ENCODE assay signal across 15 mouse cellular contexts in the genomic region with DNA sequence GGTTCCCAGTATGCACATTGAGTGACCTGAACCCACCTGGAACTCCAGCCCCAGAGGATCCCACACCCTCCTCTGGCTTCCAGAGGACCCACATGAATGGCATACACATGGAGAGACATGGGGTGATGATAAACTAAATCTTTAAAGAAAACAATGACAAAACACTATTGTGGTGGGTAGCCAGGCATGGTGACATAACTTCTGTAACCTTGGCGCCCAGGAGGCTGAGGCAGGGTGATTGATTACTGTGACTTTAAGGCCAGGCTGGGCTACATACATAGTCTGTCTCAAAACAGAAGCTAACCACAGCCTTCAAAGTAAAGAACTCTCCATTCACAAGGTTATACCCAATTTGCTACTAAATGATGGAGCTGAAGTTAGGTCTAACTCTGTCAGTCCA. TPM values are rescaled to one million over a fixed set of nuclear protein-coding genes. Genes with fewer than 3 reads are reported as not detected.
DNase-seq lines count a peak whose midpoint lies in the region; ATAC-seq and TF ChIP-seq lines count a peak whose summit lies in the region.
"Had no signal": no experiment of that assay in that cellular context is flagged by ENCODE, and none has a peak within 500 bp of the region (broad histone marks: within the 10 kb centered on the region; RNA-seq: fewer than 3 reads in every experiment).

No protein-coding gene starts in this region.

- no peaks in the 10 kb centered on the region for H3K9me3 ChIP-seq in forebrain, postnatal 0 days (ENCODE audit: low read length)
- no peaks in the 10 kb centered on the region for H3K9me3 ChIP-seq in forebrain, embryonic 10.5 days
- H3K9me3 ChIP-seq in liver, embryonic 12.5 days (replicated peaks): no peaks in the 10 kb centered on the region
- no peaks in the 10 kb centered on the region for H3K9me3 ChIP-seq in limb, embryonic 14.5 days (ENCODE audit: control insufficient read depth, low read length)
- H3K9me3 ChIP-seq in stomach, postnatal 0 days (ENCODE audit: control insufficient read depth, low read length): no peaks in the 10 kb centered on the region
- no peaks in the 10 kb centered on the region for H3K9me3 ChIP-seq in hindbrain, embryonic 14.5 days (ENCODE audit: control insufficient read depth, low read length)
- H3K9me3 ChIP-seq: embryonic facial prominence, embryonic 12.5 days; forebrain, embryonic 12.5 days; kidney, embryonic 15.5 days; midbrain, embryonic 12.5 days had no signal

- H3K4me3 ChIP-seq in forebrain, postnatal 0 days (ENCODE audit: low read depth, low read length): no peak overlapping the region
- no peak overlapping the region for H3K4me3 ChIP-seq in forebrain, embryonic 10.5 days
- no peak overlapping the region for H3K4me3 ChIP-seq in liver, embryonic 12.5 days
- no peak overlapping the region for H3K4me3 ChIP-seq in limb, embryonic 14.5 days (replicated peaks; ENCODE audit: low read length)
- H3K4me3 ChIP-seq in stomach, postnatal 0 days (ENCODE audit: low read depth, low read length): no peak overlapping the region
- no peak overlapping the region for H3K4me3 ChIP-seq in hindbrain, embryonic 14.5 days (replicated peaks; ENCODE audit: low read length)
- H3K4me3 ChIP-seq: embryonic facial prominence, embryonic 12.5 days; forebrain, embryonic 12.5 days; kidney, embryonic 15.5 days; midbrain, embryonic 12.5 days had no signal

- peaks cover 23% of the 10 kb centered on the region for H3K4me1 ChIP-seq in forebrain, postnatal 0 days (ENCODE audit: insufficient read depth)
- H3K4me1 ChIP-seq in forebrain, embryonic 10.5 days: peaks cover 34% of the 10 kb centered on the region
- H3K4me1 ChIP-seq in liver, embryonic 12.5 days: peaks cover 71% of the 10 kb centered on the region
- peaks cover 38% of the 10 kb centered on the region for H3K4me1 ChIP-seq in limb, embryonic 14.5 days (ENCODE audit: control insufficient read depth, insufficient read depth, low read length)
- peaks cover 3% of the 10 kb centered on the region for H3K4me1 ChIP-seq in stomach, postnatal 0 days (replicated peaks; ENCODE audit: control insufficient read depth, insufficient read depth)
- peaks cover 25% of the 10 kb centered on the region for H3K4me1 ChIP-seq in hindbrain, embryonic 14.5 days (replicated peaks; ENCODE audit: control insufficient read depth, insufficient read depth, low read length)

- no peak for TF ChIP-seq POLR2A in limb, embryonic 14.5 days (IDR thresholded peaks at IDR 0.05; ENCODE audit: borderline replicate concordance, extremely low read depth, insufficient read depth, insufficient read length)

- no peak overlapping the region for H3K4me2 ChIP-seq in forebrain, postnatal 0 days (ENCODE audit: low read depth)
- no peak overlapping the region for H3K4me2 ChIP-seq in liver, embryonic 12.5 days
- no peak overlapping the region for H3K4me2 ChIP-seq in limb, embryonic 14.5 days (replicated peaks; ENCODE audit: low read depth, low read length, severe bottlenecking)
- no peak overlapping the region for H3K4me2 ChIP-seq in stomach, postnatal 0 days (replicated peaks; ENCODE audit: low read depth)
- no peak overlapping the region for H3K4me2 ChIP-seq in hindbrain, embryonic 14.5 days (replicated peaks)
- H3K4me2 ChIP-seq: embryonic facial prominence, embryonic 12.5 days; forebrain, embryonic 12.5 days; kidney, embryonic 15.5 days; midbrain, embryonic 12.5 days had no signal

- H3K36me3 ChIP-seq in forebrain, postnatal 0 days (ENCODE audit: insufficient read depth): no peaks in the 10 kb centered on the region
- no peaks in the 10 kb centered on the region for H3K36me3 ChIP-seq in forebrain, embryonic 10.5 days (replicated peaks)
- no peaks in the 10 kb centered on the region for H3K36me3 ChIP-seq in liver, embryonic 12.5 days
- H3K36me3 ChIP-seq in limb, embryonic 14.5 days (ENCODE audit: control insufficient read depth, insufficient read depth, low read length): no peaks in the 10 kb centered on the region
- H3K36me3 ChIP-seq in stomach, postnatal 0 days (ENCODE audit: control insufficient read depth, insufficient read depth, low read length): no peaks in the 10 kb centered on the region
- H3K36me3 ChIP-seq in hindbrain, embryonic 14.5 days (replicated peaks; ENCODE audit: control insufficient read depth, insufficient read depth): no peaks in the 10 kb centered on the region
- H3K36me3 ChIP-seq: embryonic facial prominence, embryonic 12.5 days; forebrain, embryonic 12.5 days; kidney, embryonic 15.5 days; midbrain, embryonic 12.5 days had no signal

- ATAC-seq in forebrain, postnatal 0 days: no peak
- ATAC-seq in liver, embryonic 12.5 days: no peak
- ATAC-seq in limb, embryonic 14.5 days (ENCODE audit: low FRiP score, low read depth): no peak
- ATAC-seq in stomach, postnatal 0 days (ENCODE audit: low FRiP score, low TSS enrichment): no peak
- ATAC-seq in hindbrain, embryonic 14.5 days (ENCODE audit: low FRiP score): no peak

- no peak for TF ChIP-seq EP300 in stomach, postnatal 0 days (optimal IDR thresholded peaks at IDR 0.05)

- no peak for TF ChIP-seq CTCF in forebrain, postnatal 0 days (IDR thresholded peaks at IDR 0.05; ENCODE audit: low read depth)
- TF ChIP-seq CTCF in stomach, postnatal 0 days (IDR thresholded peaks at IDR 0.05; ENCODE audit: low read depth): no peak

- no peaks in the 10 kb centered on the region for H3K27me3 ChIP-seq in forebrain, postnatal 0 days (ENCODE audit: insufficient read depth, low read length)
- peaks cover 3% of the 10 kb centered on the region; the same call in 1 of the 2 replicates for H3K27me3 ChIP-seq in forebrain, embryonic 10.5 days (ENCODE audit: poor library complexity, severe bottlenecking)
- H3K27me3 ChIP-seq in liver, embryonic 12.5 days (replicated peaks): no peaks in the 10 kb centered on the region
- no peaks in the 10 kb centered on the region for H3K27me3 ChIP-seq in limb, embryonic 14.5 days (ENCODE audit: control insufficient read depth, insufficient read depth, low read length)
- H3K27me3 ChIP-seq in stomach, postnatal 0 days (ENCODE audit: control insufficient read depth, insufficient read depth, low read length): no peaks in the 10 kb centered on the region
- H3K27me3 ChIP-seq in hindbrain, embryonic 14.5 days (ENCODE audit: control insufficient read depth, insufficient read depth, low read length): no peaks in the 10 kb centered on the region
- H3K27me3 ChIP-seq: embryonic facial prominence, embryonic 12.5 days; kidney, embryonic 15.5 days had no signal

- 79% methylated on average over 1 of the region's 1 CpGs for WGBS in forebrain, postnatal 0 days
- 86% methylated on average over 1 of the region's 1 CpGs for WGBS in forebrain, embryonic 10.5 days
- WGBS in liver, embryonic 12.5 days (ENCODE audit: insufficient replicate concordance): 53% methylated on average over 1 of the region's 1 CpGs
- 87% methylated on average over 1 of the region's 1 CpGs for WGBS in limb, embryonic 14.5 days
- 70% methylated on average over 1 of the region's 1 CpGs for WGBS in stomach, postnatal 0 days
- WGBS in hindbrain, embryonic 14.5 days: 71% methylated on average over 1 of the region's 1 CpGs

- H3K9ac ChIP-seq in forebrain, postnatal 0 days: no peak overlapping the region
- no peak overlapping the region for H3K9ac ChIP-seq in liver, embryonic 12.5 days
- no peak overlapping the region for H3K9ac ChIP-seq in limb, embryonic 14.5 days (ENCODE audit: low read depth, low read length, severe bottlenecking)
- H3K9ac ChIP-seq in stomach, postnatal 0 days (ENCODE audit: low read length): no peak overlapping the region
- H3K9ac ChIP-seq in hindbrain, embryonic 14.5 days: no peak overlapping the region
- H3K9ac ChIP-seq: embryonic facial prominence, embryonic 12.5 days; forebrain, embryonic 12.5 days; kidney, embryonic 15.5 days; midbrain, embryonic 12.5 days had no signal

- no peak for DNase-seq in forebrain, postnatal 0 days
- no peak for DNase-seq in forebrain, embryonic 10.5 days (ENCODE audit: extremely low spot score, low spot score)
- no peak for DNase-seq in liver
- DNase-seq in limb, embryonic 14.5 days (ENCODE audit: low spot score): no peak
- no peak for DNase-seq in stomach, postnatal 0 days (ENCODE audit: low spot score)
- DNase-seq in hindbrain, embryonic 14.5 days (ENCODE audit: low spot score): no peak
- DNase-seq: cerebellum, postnatal 25 days; heart, adult 18-20 months; lung, postnatal 4 days; spleen, adult 18-20 months had no signal

- H3K27ac ChIP-seq in forebrain, postnatal 0 days (ENCODE audit: low read depth, low read length): peak overlapping the region; percentile 87
- H3K27ac ChIP-seq in forebrain, embryonic 10.5 days: no peak overlapping the region
- 0 out of 2 replicates have a peak overlapping the region, but pooled peaks have one; percentile 2 for H3K27ac ChIP-seq in liver, embryonic 12.5 days
- 0 out of 2 replicates have a peak overlapping the region, but pooled peaks have one; percentile 81 for H3K27ac ChIP-seq in limb, embryonic 14.5 days (replicated peaks; ENCODE audit: low read depth, low read length)
- H3K27ac ChIP-seq in stomach, postnatal 0 days (replicated peaks): peak overlapping the region; percentile 90; the same call in 1 of the 2 replicates
- no peak overlapping the region for H3K27ac ChIP-seq in hindbrain, embryonic 14.5 days
- H3K27ac ChIP-seq: embryonic facial prominence, embryonic 12.5 days; forebrain, embryonic 12.5 days; midbrain, embryonic 12.5 days had no signal

RNA-seq across cellular contexts. Expression of gene Gm42791, which starts 30.7 kb away (rescaled TPM):
- not detected in 2 replicates for total RNA-seq in forebrain, postnatal 0 days (2014; rRNA removed)
- polyA plus RNA-seq in forebrain, postnatal 0 days (2015; fragmentation: Nextera tagmentation; extraction: Ambion mirVana): 2.0 and 5.7 TPM in 2 replicates
- polyA plus RNA-seq in forebrain, embryonic 10.5 days (2016; fragmentation: Nextera tagmentation; extraction: Ambion mirVana): 1.2 and 2.5 TPM in 2 replicates
- polyA plus RNA-seq in liver, embryonic 12.5 days (2016; fragmentation: Nextera tagmentation; extraction: Ambion mirVana): 0.51 and 1.7 TPM in 2 replicates
- polyA plus RNA-seq in limb, embryonic 14.5 days (2012; rRNA removed): not detected in 2 replicates
- polyA plus RNA-seq in limb, embryonic 14.5 days (2014; fragmentation: Nextera tagmentation; extraction: Ambion mirVana): not detected in 2 replicates
- polyA plus RNA-seq in stomach, postnatal 0 days (2015; fragmentation: Nextera tagmentation; extraction: Ambion mirVana): 0.99 TPM in 1 of 2 replicates, not detected in the other
- 0.33 and 2.6 TPM in 2 replicates for polyA plus RNA-seq in hindbrain, embryonic 14.5 days (2014; fragmentation: Nextera tagmentation; extraction: Ambion mirVana)
- polyA plus RNA-seq: kidney, embryonic 15.5 days had no signal

RNA-seq across cellular contexts. Expression of gene Katnal1, which starts 35.1 kb away (rescaled TPM):
- total RNA-seq in forebrain, postnatal 0 days (2014; rRNA removed): 45.0 and 47.9 TPM in 2 replicates
- 18.0 and 24.0 TPM in 2 replicates for polyA plus RNA-seq in forebrain, postnatal 0 days (2015; fragmentation: Nextera tagmentation; extraction: Ambion mirVana)
- polyA plus RNA-seq in forebrain, embryonic 10.5 days (2016; fragmentation: Nextera tagmentation; extraction: Ambion mirVana): 19.8 and 22.9 TPM in 2 replicates
- 18.3 and 18.9 TPM in 2 replicates for polyA plus RNA-seq in liver, embryonic 12.5 days (2016; fragmentation: Nextera tagmentation; extraction: Ambion mirVana)
- polyA plus RNA-seq in limb, embryonic 14.5 days (2012; rRNA removed): 13.3 and 14.1 TPM in 2 replicates
- 12.9 and 15.0 TPM in 2 replicates for polyA plus RNA-seq in limb, embryonic 14.5 days (2014; fragmentation: Nextera tagmentation; extraction: Ambion mirVana)
- polyA plus RNA-seq in stomach, postnatal 0 days (2015; fragmentation: Nextera tagmentation; extraction: Ambion mirVana): 3.4 and 4.1 TPM in 2 replicates
- 38.0 and 40.9 TPM in 2 replicates for polyA plus RNA-seq in hindbrain, embryonic 14.5 days (2014; fragmentation: Nextera tagmentation; extraction: Ambion mirVana)

Comparison
In these comparisons a context has a peak if more than half of its experiments do, and no peak if none do; other contexts are left out.
1. H3K27ac ChIP-seq: peak in forebrain, postnatal 0 days (single experiment), liver, embryonic 12.5 days (single experiment), limb, embryonic 14.5 days (single experiment) and stomach, postnatal 0 days (single experiment); none in forebrain, embryonic 10.5 days (single experiment) and hindbrain, embryonic 14.5 days (single experiment).